Mouse (Mus musculus) kidney, postnatal 0 days (tissue): ENCODE results near the gene Ranbp3. TPM values are rescaled to one million over a fixed set of nuclear protein-coding genes. Genes with fewer than 3 reads are reported as not detected.
A peak's percentile ranks its signal among the peaks of the same experiment; 100 is the strongest.

Experiments
- ATAC-seq: fragments of 200-750 bp; cut with Nextera tagmentation; replicated peaks from 2 replicates; pipeline ENCODE4 v1.8.0; 2017; ENCODE audit warnings: low read depth, moderate number of reproducible peaks, moderate TSS enrichment, moderate library complexity; ENCODE audit not compliant: low FRiP score
- DNase-seq: peaks from one replicate; pipeline ENCODE4 v3.0.0-alpha.2; 2016; ENCODE audit warnings: low spot score
- H3K27ac ChIP-seq: fragments of 300-500 bp; sonication (generic); 2 replicates; pipeline ENCODE4 v1.5.1; 2014; ENCODE audit warnings: mild to moderate bottlenecking
- H3K27me3 ChIP-seq: fragments of 300-500 bp; sonication (generic); 2 replicates; pipeline ENCODE4 v1.6.1; 2014; ENCODE audit warnings: low read length, mixed read lengths; ENCODE audit not compliant: insufficient read depth
- H3K36me3 ChIP-seq: fragments of 300-500 bp; sonication (generic); 2 replicates; pipeline ENCODE4 v1.6.1; 2014; ENCODE audit warnings: low read length, mixed read lengths; ENCODE audit not compliant: insufficient read depth
- H3K4me1 ChIP-seq: fragments of 300-500 bp; sonication (generic); replicated peaks from 2 replicates; pipeline ENCODE4 v1.6.1; 2014; ENCODE audit warnings: antibody characterized with exemption, low read length, mixed read lengths; ENCODE audit not compliant: insufficient read depth
- H3K4me2 ChIP-seq: fragments of 300-500 bp; sonication (generic); 2 replicates; pipeline ENCODE4 v1.6.1; 2014; ENCODE audit warnings: mild to moderate bottlenecking, low read length, moderate library complexity, mixed read lengths
- H3K4me3 ChIP-seq: fragments of 300-500 bp; sonication (generic); replicated peaks from 2 replicates; pipeline ENCODE4 v1.5.1; 2014; ENCODE audit warnings: low read depth, low read length
- H3K9ac ChIP-seq: fragments of 300-500 bp; sonication (generic); 2 replicates; pipeline ENCODE4 v1.6.1; 2014; ENCODE audit warnings: low read depth, low read length
- H3K9me3 ChIP-seq: fragments of 300-500 bp; sonication (generic); replicated peaks from 2 replicates; pipeline ENCODE4 v1.6.1; 2016; ENCODE audit warnings: low read length, inconsistent platforms, mixed read lengths
- CTCF ChIP-seq: IDR thresholded peaks from 2 replicates; pipeline ENCODE4 v1.5.1; 2016; ENCODE audit warnings: antibody characterized with exemption, low read depth, mild to moderate bottlenecking, moderate library complexity
- WGBS: fragments of 180-500 bp; shearing (Covaris S2); extraction: QIAGEN DNeasy Blood & Tissue Kit; methylation state at CpG from one replicate; pipeline ENCODE4 v1.1.7; 2014; 5-methylcytosine and 5-hydroxymethylcytosine counted together
- polyA plus RNA-seq: library from polyadenylated mRNA; unstranded; fragments of >200 nt; fragmentation: Nextera tagmentation; extraction: Ambion mirVana; gene quantifications from 2 replicates; pipeline ENCODE4 v1.2.1, GENCODE M21; 2015

Gene Ranbp3
- polyA plus RNA-seq, 1 experiment from 2014 or later = 57.4 TPM

GRCm38 (mm10) chr17:56722441-56722840, 49.3 kb downstream of the Ranbp3 start:
- Histone ChIP-seq H3K9me3 (no peaks in the 10 kb centered on the region), H3K4me1 (peaks cover 17% of the 10 kb centered on the region), H3K27me3 (no peaks in the 10 kb centered on the region), H3K36me3 (0 out of 2 replicates have a peak, but pooled peaks cover 12% of the 10 kb centered on the region), H3K27ac (0 out of 2 replicates have a peak overlapping the region, but pooled peaks have one; percentile 13), H3K9ac (0 out of 2 replicates have a peak overlapping the region, but pooled peaks have one; percentile 19), H3K4me2 (no peak overlapping the region), H3K4me3 (no peak overlapping the region)
- DNase-seq (peak; percentile 80), ATAC-seq (peak; percentile 22; the same call in 1 of the 2 replicates)
- TF ChIP-seq CTCF = no peak
- 17% methylated on average over 5 of the region's 5 CpGs for WGBS

- Histone ChIP-seq H3K4me2 (no peak overlapping the region), H3K36me3 (0 out of 2 replicates have a peak, but pooled peaks cover 12% of the 10 kb centered on the region), H3K27ac (no peak overlapping the region), H3K9me3 (no peaks in the 10 kb centered on the region), H3K4me3 (no peak overlapping the region), H3K4me1 (peaks cover 24% of the 10 kb centered on the region), H3K9ac (no peak overlapping the region), H3K27me3 (no peaks in the 10 kb centered on the region)
- DNase-seq = no peak
- TF ChIP-seq CTCF = no peak
- no peak for ATAC-seq
- 80% methylated on average over 11 of the region's 11 CpGs for WGBS
Observed at GRCm38 (mm10) chr17:56723419-56724161, 50.5 kb downstream of the Ranbp3 start.

GRCm38 (mm10) chr17:56727029-56727649, 54.0 kb downstream of the Ranbp3 start:
- ATAC-seq = peak; percentile 81
- Histone ChIP-seq H3K4me1 (peaks cover 14% of the 10 kb centered on the region; the same call in 1 of the 2 replicates), H3K9ac (peak overlapping the region; percentile 23; the same call in 1 of the 2 replicates), H3K4me3 (no peak overlapping the region), H3K4me2 (no peak overlapping the region), H3K9me3 (no peaks in the 10 kb centered on the region), H3K36me3 (0 out of 2 replicates have a peak, but pooled peaks cover 4% of the 10 kb centered on the region), H3K27me3 (no peaks in the 10 kb centered on the region), H3K27ac (0 out of 2 replicates have a peak overlapping the region, but pooled peaks have one; percentile 25)
- 12% methylated on average over 7 of the region's 7 CpGs for WGBS
- TF ChIP-seq CTCF = no peak
- peak; percentile 66 for DNase-seq

- H3K27ac ChIP-seq = 0 out of 2 replicates have a peak overlapping the region, but pooled peaks have one; percentile 25
- no peak for TF ChIP-seq CTCF
- 0 out of 2 replicates have a peak, but pooled peaks cover 4% of the 10 kb centered on the region for H3K36me3 ChIP-seq
- DNase-seq = no peak
- H3K4me3 ChIP-seq = no peak overlapping the region
- H3K9me3 ChIP-seq = no peaks in the 10 kb centered on the region
- no peak overlapping the region for H3K4me2 ChIP-seq
- H3K9ac ChIP-seq = peak overlapping the region; percentile 23; the same call in 1 of the 2 replicates
- 5% methylated on average over 12 of the region's 12 CpGs for WGBS
- H3K27me3 ChIP-seq = no peaks in the 10 kb centered on the region
- ATAC-seq = no peak
- H3K4me1 ChIP-seq = peaks cover 14% of the 10 kb centered on the region; the same call in 1 of the 2 replicates
Observed at GRCm38 (mm10) chr17:56727659-56728058, 54.6 kb downstream of the Ranbp3 start.

GRCm38 (mm10) chr17:56728117-56728516, 55.0 kb downstream of the Ranbp3 start:
- H3K27ac ChIP-seq = no peak overlapping the region
- DNase-seq (no peak), ATAC-seq (no peak)
- WGBS = 9% methylated on average over 12 of the region's 12 CpGs
- 0 out of 2 replicates have a peak, but pooled peaks cover 3% of the 10 kb centered on the region for H3K36me3 ChIP-seq
- H3K4me1 ChIP-seq = peaks cover 14% of the 10 kb centered on the region; the same call in 1 of the 2 replicates
- no peak overlapping the region for H3K4me3 ChIP-seq
- H3K27me3 ChIP-seq = no peaks in the 10 kb centered on the region
- H3K9ac ChIP-seq = no peak overlapping the region
- no peak overlapping the region for H3K4me2 ChIP-seq
- no peaks in the 10 kb centered on the region for H3K9me3 ChIP-seq
- TF ChIP-seq CTCF = no peak

- 44% methylated on average over 6 of the region's 6 CpGs for WGBS
- Histone ChIP-seq H3K9me3 (no peaks in the 10 kb centered on the region), H3K4me2 (no peak overlapping the region), H3K27ac (no peak overlapping the region), H3K4me3 (no peak overlapping the region), H3K4me1 (peaks cover 14% of the 10 kb centered on the region; the same call in 1 of the 2 replicates), H3K9ac (no peak overlapping the region), H3K27me3 (no peaks in the 10 kb centered on the region), H3K36me3 (no peaks in the 10 kb centered on the region)
- no peak for ATAC-seq
- no peak for TF ChIP-seq CTCF
- no peak for DNase-seq
Observed at GRCm38 (mm10) chr17:56729151-56729550, 56.1 kb downstream of the Ranbp3 start.
